Mouse (Mus musculus): ENCODE data around the gene Zbed4. TPM values are rescaled to one million over a fixed set of nuclear protein-coding genes. Genes with fewer than 3 reads are reported as not detected.

The Zbed4 gene
- polyA plus RNA-seq, 1 experiment: 36.6 TPM

DNA sequence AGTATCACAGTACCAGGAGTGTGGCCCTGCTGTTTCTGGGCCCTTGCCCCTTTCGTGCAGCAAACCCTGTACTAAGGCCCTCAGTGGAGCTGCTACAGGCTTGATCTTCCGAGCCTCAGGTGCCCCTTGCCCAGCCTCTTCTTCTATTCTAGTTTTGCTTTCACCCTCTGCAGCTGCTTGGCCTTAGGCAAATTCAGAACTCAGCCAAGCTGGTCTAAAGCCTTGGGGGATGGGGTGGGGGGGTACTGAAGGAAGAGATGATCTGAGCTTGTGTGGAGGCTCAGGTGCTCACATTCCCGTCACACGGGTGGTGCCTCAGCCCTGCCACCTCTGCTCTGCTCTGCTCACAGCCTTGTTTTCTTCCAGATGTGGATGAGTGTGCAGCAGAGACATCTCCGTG is 71.9 kb downstream of the Zbed4 start:
- Histone ChIP-seq H3K4me3 (ENCODE audit: control insufficient read depth, insufficient read depth, low read length) (no peak overlapping the region), H3K27me3 (ENCODE audit: control insufficient read depth, insufficient read depth, low read length) (no peaks in the 10 kb centered on the region), H3K4me1 (replicated peaks; ENCODE audit: control insufficient read depth, insufficient read depth, low read length) (peaks cover 9% of the 10 kb centered on the region), H3K36me3 (ENCODE audit: control insufficient read depth, insufficient read depth, low read length) (peaks cover 8% of the 10 kb centered on the region), H3K27ac (ENCODE audit: control insufficient read depth, insufficient read depth, low read length) (no peak overlapping the region)
- 95% methylated on average over 5 of the region's 5 CpGs for WGBS
- TF ChIP-seq POLR2A (IDR thresholded peaks at IDR 0.05; ENCODE audit: control insufficient read depth, extremely low read depth, insufficient read depth, low read length, poor library complexity): no peak
- TF ChIP-seq CTCF (IDR thresholded peaks at IDR 0.05; ENCODE audit: borderline replicate concordance, control insufficient read depth, extremely low read depth, insufficient read depth, low read length, poor library complexity): no peak
- no peak for DNase-seq

- 93% methylated on average over 6 of the region's 6 CpGs for WGBS
- peaks cover 8% of the 10 kb centered on the region for H3K36me3 ChIP-seq (ENCODE audit: control insufficient read depth, insufficient read depth, low read length)
These were observed 76.0 kb downstream of the Zbed4 start for GRCm38 (mm10) chr15:88827466-88827865.

DNA sequence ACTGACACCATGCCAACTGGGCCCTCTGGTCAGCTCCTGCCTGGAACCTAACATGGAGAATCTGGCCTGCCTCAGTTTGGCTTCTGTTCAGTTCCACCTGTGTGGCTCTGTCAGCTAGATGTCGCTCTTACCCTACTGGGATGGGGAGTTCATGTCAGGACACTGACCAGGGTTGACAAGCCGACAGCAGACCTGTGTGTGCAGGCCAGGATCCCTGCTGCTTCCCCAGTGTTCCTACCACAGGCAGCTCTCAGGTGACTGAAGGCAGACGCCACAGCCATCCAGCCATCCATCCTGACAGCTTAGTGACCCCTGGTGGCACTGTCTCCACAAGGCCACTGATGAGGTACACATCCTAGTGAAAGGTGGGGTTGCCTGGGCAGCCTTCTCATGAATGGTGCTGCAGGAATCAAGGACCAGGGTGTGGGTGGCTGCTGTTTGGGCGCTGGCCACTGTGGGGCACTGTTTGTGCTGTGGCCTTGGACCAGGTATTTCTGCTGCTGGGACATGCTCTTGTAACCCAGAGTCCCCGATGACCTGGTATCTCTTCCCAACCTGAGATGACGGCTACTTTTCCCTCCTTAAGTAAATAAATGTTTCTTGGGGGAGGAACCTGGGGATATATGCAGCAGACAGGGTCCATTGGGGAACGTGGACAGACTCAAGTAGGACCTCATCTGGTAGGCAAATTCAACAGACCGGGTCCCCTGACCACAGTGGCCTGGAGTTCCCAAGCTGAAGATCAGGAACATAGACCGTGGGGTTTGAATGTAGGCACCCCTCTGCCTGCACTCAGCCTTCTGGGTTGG is 76.7 kb downstream of the Zbed4 start:
- no peaks in the 10 kb centered on the region for H3K27me3 ChIP-seq (ENCODE audit: control insufficient read depth, insufficient read depth, low read length)
- H3K36me3 ChIP-seq (ENCODE audit: control insufficient read depth, insufficient read depth, low read length): peaks cover 8% of the 10 kb centered on the region
- no peak overlapping the region for H3K27ac ChIP-seq (ENCODE audit: control insufficient read depth, insufficient read depth, low read length)
- TF ChIP-seq POLR2A (IDR thresholded peaks at IDR 0.05; ENCODE audit: control insufficient read depth, extremely low read depth, insufficient read depth, low read length, poor library complexity): no peak
- no peak for TF ChIP-seq CTCF (IDR thresholded peaks at IDR 0.05; ENCODE audit: borderline replicate concordance, control insufficient read depth, extremely low read depth, insufficient read depth, low read length, poor library complexity)
- no peaks in the 10 kb centered on the region for H3K4me1 ChIP-seq (replicated peaks; ENCODE audit: control insufficient read depth, insufficient read depth, low read length)
- no peak overlapping the region for H3K4me3 ChIP-seq (ENCODE audit: control insufficient read depth, insufficient read depth, low read length)
- WGBS: 44% methylated on average over 9 of the region's 9 CpGs
- peak; percentile 63 for DNase-seq

More at GRCm38 (mm10) chr15:88827466-88827865, 76.0 kb downstream of the Zbed4 start:
- no peaks in the 10 kb centered on the region for H3K27me3 ChIP-seq (ENCODE audit: control insufficient read depth, insufficient read depth, low read length)
- no peak overlapping the region for H3K4me3 ChIP-seq (ENCODE audit: control insufficient read depth, insufficient read depth, low read length)
- DNase-seq: no peak
- TF ChIP-seq CTCF (IDR thresholded peaks at IDR 0.05; ENCODE audit: borderline replicate concordance, control insufficient read depth, extremely low read depth, insufficient read depth, low read length, poor library complexity): no peak
- TF ChIP-seq POLR2A (IDR thresholded peaks at IDR 0.05; ENCODE audit: control insufficient read depth, extremely low read depth, insufficient read depth, low read length, poor library complexity): no peak
- H3K4me1 ChIP-seq (replicated peaks; ENCODE audit: control insufficient read depth, insufficient read depth, low read length): no peaks in the 10 kb centered on the region
- no peak overlapping the region for H3K27ac ChIP-seq (ENCODE audit: control insufficient read depth, insufficient read depth, low read length)

DNA sequence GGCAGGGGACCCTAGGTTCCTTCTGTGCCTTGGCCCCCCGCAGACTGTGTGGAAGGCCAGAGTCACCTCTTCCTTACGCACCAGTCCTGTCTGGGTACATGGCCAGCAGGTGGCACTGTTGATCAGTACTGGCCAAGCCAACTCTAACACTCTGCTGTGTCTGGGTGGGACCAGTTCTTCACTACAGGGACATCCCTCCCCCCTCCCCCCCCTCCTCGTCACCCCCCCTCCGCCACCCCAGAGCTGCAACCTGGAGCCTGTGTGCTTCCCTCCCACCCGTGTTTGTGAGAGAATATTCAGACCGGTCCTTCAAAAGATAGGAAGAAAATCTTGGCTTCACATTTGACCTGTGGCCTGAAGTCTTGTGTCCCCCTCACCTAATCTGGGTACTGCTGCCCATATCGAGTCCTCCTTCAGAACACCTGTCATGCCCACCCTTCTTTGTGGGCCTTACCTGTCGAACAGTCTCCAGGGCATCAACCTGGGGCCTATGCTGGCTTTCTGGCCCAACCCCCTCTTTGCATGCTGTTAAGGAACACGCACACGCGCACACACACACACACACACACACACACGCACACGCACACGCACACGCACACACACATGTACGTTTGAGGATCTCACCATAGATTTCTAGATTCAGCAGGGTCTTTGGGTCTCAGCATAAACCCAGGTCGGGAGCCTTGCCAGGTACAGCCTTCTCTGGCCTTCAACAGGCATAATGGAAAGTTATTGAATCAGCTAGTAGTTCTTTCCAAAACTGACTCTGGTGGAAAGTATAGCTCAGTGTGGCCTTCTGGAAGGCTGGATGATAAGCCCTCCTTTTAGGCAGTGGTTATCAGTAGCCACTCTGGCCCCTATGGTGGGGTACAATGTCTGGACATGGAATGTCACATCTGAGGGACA is 77.6 kb downstream of the Zbed4 start:
- TF ChIP-seq POLR2A (IDR thresholded peaks at IDR 0.05; ENCODE audit: control insufficient read depth, extremely low read depth, insufficient read depth, low read length, poor library complexity) (no peak), CTCF (IDR thresholded peaks at IDR 0.05; ENCODE audit: borderline replicate concordance, control insufficient read depth, extremely low read depth, insufficient read depth, low read length, poor library complexity) (peak; percentile 70; the same call in 1 of the 2 replicates)
- H3K27me3 ChIP-seq (ENCODE audit: control insufficient read depth, insufficient read depth, low read length): no peaks in the 10 kb centered on the region
- H3K4me1 ChIP-seq (replicated peaks; ENCODE audit: control insufficient read depth, insufficient read depth, low read length): no peaks in the 10 kb centered on the region
- no peak overlapping the region for H3K4me3 ChIP-seq (ENCODE audit: control insufficient read depth, insufficient read depth, low read length)
- WGBS: 55% methylated on average over 17 of the region's 17 CpGs
- no peak overlapping the region for H3K27ac ChIP-seq (ENCODE audit: control insufficient read depth, insufficient read depth, low read length)
- peaks cover 4% of the 10 kb centered on the region for H3K36me3 ChIP-seq (ENCODE audit: control insufficient read depth, insufficient read depth, low read length)
- DNase-seq: peak; percentile 87

GRCm38 (mm10) chr15:88829791-88830440 is 78.5 kb downstream of the Zbed4 start:
- peaks cover 1% of the 10 kb centered on the region; the same call in 1 of the 2 replicates for H3K36me3 ChIP-seq (ENCODE audit: control insufficient read depth, insufficient read depth, low read length)
- 89% methylated on average over 6 of the region's 6 CpGs for WGBS
- TF ChIP-seq CTCF (IDR thresholded peaks at IDR 0.05; ENCODE audit: borderline replicate concordance, control insufficient read depth, extremely low read depth, insufficient read depth, low read length, poor library complexity) (no peak), POLR2A (IDR thresholded peaks at IDR 0.05; ENCODE audit: control insufficient read depth, extremely low read depth, insufficient read depth, low read length, poor library complexity) (no peak)
- no peaks in the 10 kb centered on the region for H3K4me1 ChIP-seq (replicated peaks; ENCODE audit: control insufficient read depth, insufficient read depth, low read length)
- no peak for DNase-seq
- H3K4me3 ChIP-seq (ENCODE audit: control insufficient read depth, insufficient read depth, low read length): no peak overlapping the region
- no peak overlapping the region for H3K27ac ChIP-seq (ENCODE audit: control insufficient read depth, insufficient read depth, low read length)
- H3K27me3 ChIP-seq (ENCODE audit: control insufficient read depth, insufficient read depth, low read length): no peaks in the 10 kb centered on the region

DNA sequence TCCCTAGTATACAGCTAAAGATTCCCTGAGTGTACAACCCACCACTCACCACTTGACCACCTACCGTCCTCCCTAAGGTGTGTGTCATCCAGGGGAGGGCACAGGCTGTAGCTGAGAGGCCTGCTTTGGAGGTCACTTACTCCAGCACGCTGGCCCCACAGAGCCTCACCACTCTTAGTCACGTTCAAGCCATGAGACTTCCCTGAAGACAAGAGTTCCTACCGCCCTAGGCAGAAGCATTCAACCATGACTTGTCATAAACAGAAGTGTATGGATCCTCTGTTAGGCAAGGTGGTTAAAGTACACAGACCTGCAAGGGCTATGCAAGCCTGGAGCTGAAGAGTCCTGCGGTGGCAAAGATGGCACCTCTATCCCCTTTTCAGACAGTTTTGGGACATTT is 79.2 kb downstream of the Zbed4 start:
- no peak for DNase-seq
- no peaks in the 10 kb centered on the region for H3K4me1 ChIP-seq (replicated peaks; ENCODE audit: control insufficient read depth, insufficient read depth, low read length)
- H3K4me3 ChIP-seq (ENCODE audit: control insufficient read depth, insufficient read depth, low read length): no peak overlapping the region
- H3K27me3 ChIP-seq (ENCODE audit: control insufficient read depth, insufficient read depth, low read length): no peaks in the 10 kb centered on the region
- WGBS: 79% methylated on average over 5 of the region's 5 CpGs
- no peaks in the 10 kb centered on the region for H3K36me3 ChIP-seq (ENCODE audit: control insufficient read depth, insufficient read depth, low read length)
- TF ChIP-seq CTCF (IDR thresholded peaks at IDR 0.05; ENCODE audit: borderline replicate concordance, control insufficient read depth, extremely low read depth, insufficient read depth, low read length, poor library complexity): no peak
- TF ChIP-seq POLR2A (IDR thresholded peaks at IDR 0.05; ENCODE audit: control insufficient read depth, extremely low read depth, insufficient read depth, low read length, poor library complexity): no peak
- H3K27ac ChIP-seq (ENCODE audit: control insufficient read depth, insufficient read depth, low read length): no peak overlapping the region
